Mouse (Mus musculus) cerebellum, adult 2 months (tissue): ENCODE results near the gene Fer1l4. TPM values are rescaled to one million over a fixed set of nuclear protein-coding genes. Genes with fewer than 3 reads are reported as not detected.

Experiments
- DNase-seq, 2 experiments: peaks; one replicate each; pipeline ENCODE4 v3.0.0; 2021
- H3K27ac ChIP-seq: fragments of 200-500 bp; 2 replicates; pipeline ENCODE4 v1.5.1; 2012; ENCODE audit warnings: low read length, control low read depth, inconsistent platforms; ENCODE audit not compliant: insufficient read depth
- H3K27me3 ChIP-seq: fragments of 200-500 bp; 2 replicates; pipeline ENCODE4 v1.6.1; 2012; ENCODE audit warnings: inconsistent platforms, mild to moderate bottlenecking, low read length, moderate library complexity; ENCODE audit not compliant: control insufficient read depth, insufficient read depth
- H3K4me1 ChIP-seq: fragments of 200-500 bp; 2 replicates; pipeline ENCODE4 v1.6.1; 2011; ENCODE audit warnings: low read length; ENCODE audit not compliant: control insufficient read depth, insufficient read depth
- H3K4me3 ChIP-seq: fragments of 200-500 bp; replicated peaks from 2 replicates; pipeline ENCODE3; 2011; ENCODE audit warnings: mild to moderate bottlenecking, low read depth, low read length, control low read depth; ENCODE audit not compliant: insufficient read depth
- CTCF ChIP-seq: fragments of 200-500 bp; IDR thresholded peaks from 2 replicates; pipeline ENCODE4 v1.5.1; 2011; ENCODE audit warnings: low read depth, mild to moderate bottlenecking, control low read depth, low read length, moderate library complexity, borderline replicate concordance; ENCODE audit not compliant: insufficient read depth
- POLR2A ChIP-seq: fragments of 200-500 bp; IDR thresholded peaks from 2 replicates; pipeline ENCODE4 v1.6.1; 2011; ENCODE audit warnings: low read length, control low read depth, borderline replicate concordance; ENCODE audit not compliant: insufficient read depth
- WGBS: fragments of 180-500 bp; shearing (Covaris S2); methylation state at CpG from one replicate; pipeline ENCODE4 v1.1.7; 2018; 5-methylcytosine and 5-hydroxymethylcytosine counted together
- polyA plus RNA-seq: library from polyadenylated mRNA; depleted of rRNA; stranded (reverse); fragments of >200 nt; gene quantifications from 2 replicates; pipeline ENCODE4 v1.2.3, GENCODE M21; 2012; rRNA removed

Gene Fer1l4
- polyA plus RNA-seq, 1 experiment, result 0.23 TPM

GRCm38 (mm10) chr2:155973348-155973747, 79.4 kb downstream of the Fer1l4 start:
- Histone ChIP-seq H3K27ac (no peak overlapping the region), H3K4me1 (no peaks in the 10 kb centered on the region), H3K27me3 (no peaks in the 10 kb centered on the region), H3K4me3 (no peak overlapping the region)
- TF ChIP-seq POLR2A (no peak), CTCF (no peak)
- 91% methylated on average over 6 of the region's 6 CpGs for WGBS
- DNase-seq, result no peak

Other genes with a start within 250 kb of the Fer1l4 start
- gene BC029722, start 233.5 kb downstream of the Fer1l4 start, polyA plus RNA-seq, result 72.8 and 81.5 TPM in 2 replicates
- gene Eif6, start 226.0 kb downstream of the Fer1l4 start, polyA plus RNA-seq, result 84.9 and 86.4 TPM in 2 replicates
- not detected in 2 replicates for gene Fam83c, start 218.1 kb downstream of the Fer1l4 start, polyA plus RNA-seq
- 95.8 and 102 TPM in 2 replicates for gene Uqcc1, start 122.6 kb downstream of the Fer1l4 start, polyA plus RNA-seq
- not detected in 2 replicates for gene Gm15557, start 112.2 kb downstream of the Fer1l4 start, polyA plus RNA-seq
- 0.14 and 0.21 TPM in 2 replicates for gene Gdf5, start 107.6 kb downstream of the Fer1l4 start, polyA plus RNA-seq
- 20.7 and 21.2 TPM in 2 replicates for gene Cep250, start 96.5 kb downstream of the Fer1l4 start, polyA plus RNA-seq
- gene 6430550D23Rik, start 45.0 kb downstream of the Fer1l4 start, polyA plus RNA-seq, result 3.7 and 4.2 TPM in 2 replicates
- 316 and 328 TPM in 2 replicates for gene Ergic3, start 44.9 kb downstream of the Fer1l4 start, polyA plus RNA-seq
- 5.4 and 6.1 TPM in 2 replicates for gene Spag4, start 12.2 kb upstream of the Fer1l4 start, polyA plus RNA-seq
- 50.9 and 54.3 TPM in 2 replicates for gene Cpne1, start 59.0 kb upstream of the Fer1l4 start, polyA plus RNA-seq
- gene Rbm12, start 59.0 kb upstream of the Fer1l4 start, polyA plus RNA-seq, result 9.2 and 12.6 TPM in 2 replicates
- 4.0 and 5.7 TPM in 2 replicates for gene Gm28036, start 74.1 kb upstream of the Fer1l4 start, polyA plus RNA-seq
- 245 and 250 TPM in 2 replicates for gene Romo1, start 91.1 kb upstream of the Fer1l4 start, polyA plus RNA-seq
- gene Nfs1, start 91.2 kb upstream of the Fer1l4 start, polyA plus RNA-seq, result 67.5 and 71.7 TPM in 2 replicates
- gene Rbm39, start 127.3 kb upstream of the Fer1l4 start, polyA plus RNA-seq, result 144 and 145 TPM in 2 replicates
- 44.6 and 48.3 TPM in 2 replicates for gene Phf20, start 143.5 kb upstream of the Fer1l4 start, polyA plus RNA-seq